Mouse (Mus musculus) kidney, adult 2 months (tissue): Measurements from ENCODE around the gene Dqx1. TPM values are rescaled to one million over a fixed set of nuclear protein-coding genes. Genes with fewer than 3 reads are reported as not detected.

ENCODE experiments used
- DNase-seq: peaks from one replicate; pipeline ENCODE4 v3.0.0; 2021
- H3K27ac ChIP-seq: fragments of 200-500 bp; 2 replicates; pipeline ENCODE4 v1.5.1; 2012; ENCODE audit warnings: low read depth, low read length, control low read depth, inconsistent platforms; ENCODE audit not compliant: insufficient read depth
- H3K27me3 ChIP-seq: fragments of 200-500 bp; replicated peaks from 2 replicates; pipeline ENCODE4 v1.6.1; 2012; ENCODE audit warnings: mild to moderate bottlenecking, moderate library complexity, low read length, inconsistent platforms; ENCODE audit not compliant: control insufficient read depth, insufficient read depth
- H3K36me3 ChIP-seq: fragments of 200-500 bp; 2 replicates; pipeline ENCODE4 v1.6.1; 2012; ENCODE audit warnings: mild to moderate bottlenecking, moderate library complexity, low read length, inconsistent platforms; ENCODE audit not compliant: control insufficient read depth, insufficient read depth
- H3K4me1 ChIP-seq: fragments of 200-500 bp; 2 replicates; pipeline ENCODE4 v1.6.1; 2011; ENCODE audit warnings: low read length; ENCODE audit not compliant: control insufficient read depth, insufficient read depth
- H3K4me3 ChIP-seq: fragments of 200-500 bp; 2 replicates; pipeline ENCODE4 v1.5.1; 2011; ENCODE audit warnings: mild to moderate bottlenecking, low read depth, low read length, control low read depth; ENCODE audit not compliant: insufficient read depth
- CTCF ChIP-seq: fragments of 200-500 bp; conservative IDR thresholded peaks from 2 replicates; pipeline ENCODE4 v1.5.1; 2011; ENCODE audit warnings: low read depth, mild to moderate bottlenecking, control low read depth, low read length, moderate library complexity, mixed read lengths; ENCODE audit not compliant: insufficient read depth, insufficient read length
- POLR2A ChIP-seq: fragments of 200-500 bp; IDR thresholded peaks from one replicate; pipeline ENCODE4 v1.6.1; 2011; ENCODE audit warnings: low read depth, low read length, control low read depth
- WGBS: fragments of 180-500 bp; shearing (Covaris S2); methylation state at CpG from one replicate; pipeline ENCODE4 v1.1.7; 2018; 5-methylcytosine and 5-hydroxymethylcytosine counted together
- polyA plus RNA-seq: library from polyadenylated mRNA; depleted of rRNA; stranded (reverse); fragments of >200 nt; gene quantifications from 2 replicates; pipeline ENCODE4 v1.2.3, GENCODE M21; 2012

Dqx1 gene
- polyA plus RNA-seq, 1 experiment, result 8.8 TPM

DNA sequence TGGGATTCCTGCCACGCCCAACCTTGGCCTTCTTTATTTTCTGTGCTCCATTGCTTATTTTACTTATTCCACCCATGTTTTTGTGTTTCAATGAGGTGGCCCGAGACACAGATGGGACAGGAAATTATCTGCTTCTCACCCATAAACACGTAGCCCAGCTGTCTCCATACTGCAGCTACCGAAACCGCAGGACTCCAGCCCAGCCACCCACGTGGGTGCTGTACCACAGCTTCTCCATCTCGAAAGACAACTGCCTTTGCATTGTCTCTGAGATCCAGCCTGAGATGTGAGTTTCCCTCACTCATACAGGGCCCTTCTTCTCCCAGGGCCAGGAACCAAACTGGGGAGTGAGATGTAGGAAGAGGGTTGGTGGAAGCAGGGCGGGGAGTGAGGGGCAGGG is 8.4 kb downstream of the Dqx1 start:
- 76% methylated on average over 8 of the region's 8 CpGs for WGBS
- DNase-seq, result no peak
- Histone ChIP-seq H3K27me3 (peaks cover 19% of the 10 kb centered on the region), H3K27ac (no peak overlapping the region), H3K4me1 (no peaks in the 10 kb centered on the region), H3K4me3 (no peak overlapping the region), H3K36me3 (no peaks in the 10 kb centered on the region)
- TF ChIP-seq CTCF (no peak), POLR2A (no peak)

DNA sequence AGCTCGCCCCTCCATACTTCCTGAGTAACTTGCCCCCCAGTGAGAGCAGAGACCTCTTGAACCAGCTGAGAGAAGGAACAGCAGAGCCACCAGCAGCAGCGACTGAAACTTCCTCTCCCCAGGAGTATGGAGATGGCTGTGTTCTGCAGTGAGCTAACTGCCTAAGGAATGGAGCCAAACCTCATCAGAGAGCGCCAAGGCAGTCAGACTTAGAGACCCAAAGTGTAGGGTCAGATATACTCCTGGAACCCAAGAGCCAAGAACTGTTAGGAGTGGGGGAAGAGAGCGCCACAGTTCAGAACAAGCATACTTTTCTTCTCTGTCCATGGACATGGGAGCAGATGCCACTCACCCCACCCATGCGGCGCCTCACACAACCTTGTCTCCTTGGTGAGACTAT is 8.8 kb downstream of the Dqx1 start:
- no peak overlapping the region for H3K4me3 ChIP-seq
- peaks cover 23% of the 10 kb centered on the region for H3K27me3 ChIP-seq

DNA sequence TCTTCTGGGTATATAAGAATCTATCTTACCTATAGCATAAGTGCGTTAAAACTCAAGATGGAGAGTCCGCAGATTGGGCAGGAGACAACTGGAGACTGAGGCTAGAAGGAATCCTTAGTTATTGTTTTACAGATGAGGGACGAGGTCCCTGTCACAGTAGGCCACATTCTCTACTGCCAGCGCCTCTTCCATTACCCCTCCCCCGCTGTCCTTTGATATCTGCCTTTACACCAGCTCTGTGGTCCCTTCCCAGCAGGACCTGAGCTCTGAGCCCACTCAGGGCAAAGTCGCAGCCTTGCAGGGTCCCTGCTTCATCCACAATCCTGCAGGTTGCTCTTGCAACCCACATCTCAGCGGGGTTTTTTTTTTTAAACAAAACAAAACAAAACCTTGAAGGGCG is 10.6 kb downstream of the Dqx1 start:
- H3K36me3 ChIP-seq, result no peaks in the 10 kb centered on the region
- TF ChIP-seq POLR2A (no peak), CTCF (no peak)
- no peaks in the 10 kb centered on the region for H3K4me1 ChIP-seq
- WGBS, result 48% methylated on average over 8 of the region's 8 CpGs
- peaks cover 23% of the 10 kb centered on the region for H3K27me3 ChIP-seq
- H3K27ac ChIP-seq, result no peak overlapping the region
- DNase-seq, result peak; percentile 25
- no peak overlapping the region for H3K4me3 ChIP-seq

More for the DNA sequence above, 8.8 kb downstream of the Dqx1 start:
- no peaks in the 10 kb centered on the region for H3K36me3 ChIP-seq
- TF ChIP-seq POLR2A, result no peak
- DNase-seq, result no peak
- no peaks in the 10 kb centered on the region for H3K4me1 ChIP-seq
- WGBS, result 63% methylated on average over 6 of the region's 6 CpGs
- H3K27ac ChIP-seq, result no peak overlapping the region

DNA sequence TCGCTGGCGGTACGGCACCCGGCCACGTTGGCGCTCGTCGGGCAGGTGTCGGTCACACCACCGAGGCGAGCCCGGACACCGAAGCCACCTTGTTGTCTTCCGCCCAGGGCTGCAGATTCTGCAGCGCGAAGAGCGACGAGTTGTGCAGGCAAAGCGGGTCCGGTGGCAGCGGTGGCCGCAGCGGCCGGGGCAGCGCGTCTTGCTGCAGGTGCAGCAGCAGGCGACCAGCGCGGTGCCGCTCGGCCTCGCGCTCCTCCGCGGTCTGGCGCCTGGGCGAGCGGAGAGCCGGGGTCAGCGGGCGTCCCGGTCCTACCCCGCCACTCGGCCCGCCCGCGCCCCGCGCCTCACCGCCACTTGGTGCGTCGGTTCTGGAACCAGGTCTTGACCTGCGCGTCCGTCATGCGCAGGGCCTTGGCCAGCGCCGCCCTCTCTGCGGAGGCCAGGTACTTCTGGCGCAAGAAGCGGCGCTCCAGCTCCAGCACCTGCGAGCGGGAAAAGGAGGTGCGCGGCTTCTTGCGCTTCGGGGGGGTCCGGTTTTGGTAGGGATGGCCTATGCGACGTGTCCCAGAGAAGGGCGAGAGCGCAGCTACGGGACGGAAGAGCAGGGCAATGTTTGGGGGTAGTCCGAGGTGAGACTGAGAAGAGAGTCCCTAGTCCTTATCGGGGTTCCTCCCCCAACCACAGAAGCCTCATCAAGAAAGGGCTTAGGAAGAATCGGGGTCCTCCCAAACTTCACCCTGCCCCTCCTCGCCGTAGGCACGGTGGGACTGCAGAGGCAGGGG is 11.3 kb downstream of the Dqx1 start:
- Histone ChIP-seq H3K4me1 (no peaks in the 10 kb centered on the region), H3K4me3 (peak overlapping the region; percentile 48; the same call in 1 of the 2 replicates), H3K27me3 (peaks cover 23% of the 10 kb centered on the region), H3K27ac (no peak overlapping the region), H3K36me3 (no peaks in the 10 kb centered on the region)
- DNase-seq, result peak; percentile 59
- TF ChIP-seq POLR2A (no peak), CTCF (no peak)
- 3% methylated on average over 70 of the region's 81 CpGs for WGBS

DNA sequence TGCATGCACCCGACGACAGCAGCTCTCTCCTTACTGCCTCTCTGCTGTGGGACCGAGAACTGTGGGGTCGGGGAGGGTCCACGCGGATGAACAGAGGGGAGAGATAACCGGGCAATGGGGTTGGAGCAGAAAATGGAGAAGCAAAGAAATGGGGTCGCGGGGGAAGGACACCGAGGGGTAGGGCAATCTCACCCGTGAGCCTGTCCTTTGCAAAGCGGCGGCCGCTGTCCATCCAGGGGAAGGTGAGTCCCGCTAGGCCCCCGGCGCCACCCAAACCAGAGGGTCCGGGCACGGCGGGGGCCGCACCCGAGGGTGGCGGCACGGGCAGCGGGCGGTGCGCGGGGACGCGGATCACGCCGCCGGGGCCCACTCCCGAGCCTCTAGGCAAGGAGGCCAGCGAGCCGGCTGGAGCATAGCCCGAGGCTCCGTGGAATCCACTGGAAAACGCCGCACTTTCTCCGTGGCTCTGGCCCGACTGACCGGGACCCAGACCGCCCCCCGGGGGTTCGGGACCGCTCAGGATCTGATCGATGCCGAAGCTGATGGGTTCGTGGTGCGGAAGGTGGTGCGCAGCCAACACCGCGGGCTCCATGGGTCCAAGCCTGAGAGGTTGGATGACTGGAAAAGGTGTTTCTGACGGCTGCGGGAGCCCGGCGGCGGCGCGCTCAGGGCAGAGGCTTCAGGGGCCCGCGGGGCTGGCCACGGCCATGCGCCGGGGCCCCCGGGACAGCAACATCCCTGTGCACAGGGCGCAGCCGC is 12.0 kb downstream of the Dqx1 start:
- Histone ChIP-seq H3K4me3 (no peak overlapping the region), H3K4me1 (no peaks in the 10 kb centered on the region), H3K27me3 (peaks cover 23% of the 10 kb centered on the region), H3K36me3 (no peaks in the 10 kb centered on the region), H3K27ac (no peak overlapping the region)
- no peak for TF ChIP-seq POLR2A
- TF ChIP-seq CTCF, result no peak
- WGBS, result 2% methylated on average over 69 of the region's 69 CpGs
- no peak for DNase-seq

DNA sequence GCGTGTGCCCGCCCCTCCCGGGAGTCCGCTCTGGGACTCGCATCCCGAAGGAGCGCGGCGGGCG is 12.4 kb downstream of the Dqx1 start, which contains the start of gene Tlx2:
TSS of gene Tlx2 (minus strand) at position 47 of the 64 bp plus-strand sequence.
- TF ChIP-seq CTCF, result no peak
- no peak for TF ChIP-seq POLR2A
- DNase-seq, result no peak
- WGBS, result 1% methylated on average over 10 of the region's 10 CpGs
- Histone ChIP-seq H3K4me1 (no peaks in the 10 kb centered on the region), H3K27ac (no peak within 1 kb of the TSS), H3K36me3 (no peaks in the 10 kb centered on the region), H3K27me3 (peaks cover 23% of the 10 kb centered on the region), H3K4me3 (no peak within 1 kb of the TSS)

DNA sequence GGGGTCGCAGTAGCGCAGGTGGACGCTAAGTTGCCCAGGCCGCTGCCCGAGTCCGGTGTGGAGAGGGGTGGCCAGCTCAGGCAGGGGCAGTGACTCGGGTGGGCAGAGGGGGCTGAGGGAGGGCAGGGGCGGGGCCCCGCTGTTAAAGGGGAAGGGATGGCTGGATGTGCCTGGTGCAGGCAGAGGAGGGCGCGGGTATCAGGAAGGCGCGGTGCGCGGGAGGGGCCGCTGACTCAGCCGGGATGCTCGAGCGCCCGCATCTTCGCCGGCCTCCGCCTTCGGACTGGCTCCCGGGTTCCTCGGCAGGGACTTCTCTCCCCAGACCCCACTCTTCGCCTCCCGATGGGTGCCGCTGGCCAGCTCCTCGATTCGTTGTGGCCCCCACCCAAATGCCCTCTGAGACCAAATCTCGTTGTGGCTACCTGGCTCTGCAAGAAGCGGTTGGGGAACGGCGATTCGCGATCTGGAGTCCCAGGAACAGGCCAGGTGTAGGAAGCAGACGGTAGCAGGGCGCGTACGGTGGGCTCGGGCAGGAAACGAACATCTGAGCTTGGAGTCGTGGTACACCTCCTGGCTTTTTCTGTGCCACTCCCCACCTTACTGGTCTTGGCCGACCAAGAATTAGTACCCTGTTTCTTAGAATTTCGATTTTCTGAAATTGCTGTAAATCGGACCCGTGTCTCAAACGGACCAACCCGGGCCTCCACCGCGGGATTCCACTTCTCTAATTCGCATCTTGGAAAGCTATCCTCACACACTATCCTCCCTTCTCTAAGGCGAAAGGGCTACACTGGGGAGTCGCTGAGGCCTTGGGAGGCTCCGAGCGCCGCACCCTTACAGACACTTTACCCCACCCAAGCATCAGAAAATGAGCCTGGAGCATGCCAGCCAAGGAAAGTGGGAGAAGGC is 12.9 kb downstream of the Dqx1 start:
- peak; percentile 27 for DNase-seq
- H3K36me3 ChIP-seq, result no peaks in the 10 kb centered on the region
- TF ChIP-seq POLR2A, result no peak
- TF ChIP-seq CTCF, result no peak
- no peaks in the 10 kb centered on the region for H3K4me1 ChIP-seq
- 3% methylated on average over 58 of the region's 58 CpGs for WGBS
- no peak overlapping the region for H3K27ac ChIP-seq
- H3K27me3 ChIP-seq, result peaks cover 23% of the 10 kb centered on the region
- H3K4me3 ChIP-seq, result no peak overlapping the region
